Mouse (Mus musculus): ENCODE measurements at regions not wholly inside any gene's neighbourhood (a gene's known extent, or its start where the extent isn't known, plus 50 kb on each side); places are given as distances from the start of the nearest gene placed in this dataset.
"Not testable (repeated sequence)": the region's sequence is repeated elsewhere in the genome, so short reads cannot be mapped to it uniquely, and the experiment has no call there.

DNA sequence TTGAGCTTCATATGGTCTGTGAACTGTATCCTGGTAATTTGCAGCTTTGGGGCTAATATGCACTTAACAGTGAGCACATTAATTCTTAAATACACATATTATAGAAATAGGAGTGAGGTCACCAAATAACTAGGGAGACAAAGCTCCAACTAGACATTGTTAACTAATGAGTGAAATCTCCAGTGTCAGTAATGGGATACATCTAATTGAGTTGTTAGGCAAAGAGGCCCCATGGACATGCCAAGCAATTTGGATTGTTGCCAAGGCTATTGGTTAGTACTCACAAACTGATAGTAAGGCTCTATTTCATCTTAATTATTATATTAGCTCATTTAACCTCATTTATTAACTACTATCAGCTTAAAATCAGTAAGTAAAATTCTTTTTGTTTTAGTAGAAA lies 698.5 kb downstream of the Triml1 start:
- DNase-seq: no peak

DNA sequence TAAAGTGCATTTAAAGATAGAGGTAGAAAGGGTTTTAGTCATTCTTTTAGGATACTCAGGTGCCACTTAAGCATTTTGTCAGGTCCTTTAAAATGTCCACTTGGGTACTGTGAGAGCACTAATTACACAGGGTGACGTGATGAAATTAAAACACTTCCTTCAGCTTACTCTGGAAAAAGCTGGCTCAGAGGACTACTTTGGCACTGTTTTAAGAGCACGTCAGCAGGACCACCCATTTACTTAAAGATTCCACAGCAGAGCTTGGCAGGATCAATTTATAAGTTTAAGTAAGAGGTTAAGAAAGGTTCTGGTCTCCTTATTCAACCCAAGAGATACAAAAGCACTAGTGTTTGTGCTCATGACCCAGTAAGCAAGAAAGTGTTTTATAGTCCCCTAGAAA lies 738.7 kb downstream of the Triml1 start:
- no peak for DNase-seq

- DNase-seq: no peak
Measured at GRCm38 (mm10) chr8:42396886-42397285, 744.4 kb downstream of the Triml1 start.

- no peak for DNase-seq
Measured at GRCm38 (mm10) chr8:42388816-42389215, 752.5 kb downstream of the Triml1 start.

- no peak for DNase-seq
Measured at GRCm38 (mm10) chr8:42348073-42348603, 793.1 kb downstream of the Triml1 start.

DNA sequence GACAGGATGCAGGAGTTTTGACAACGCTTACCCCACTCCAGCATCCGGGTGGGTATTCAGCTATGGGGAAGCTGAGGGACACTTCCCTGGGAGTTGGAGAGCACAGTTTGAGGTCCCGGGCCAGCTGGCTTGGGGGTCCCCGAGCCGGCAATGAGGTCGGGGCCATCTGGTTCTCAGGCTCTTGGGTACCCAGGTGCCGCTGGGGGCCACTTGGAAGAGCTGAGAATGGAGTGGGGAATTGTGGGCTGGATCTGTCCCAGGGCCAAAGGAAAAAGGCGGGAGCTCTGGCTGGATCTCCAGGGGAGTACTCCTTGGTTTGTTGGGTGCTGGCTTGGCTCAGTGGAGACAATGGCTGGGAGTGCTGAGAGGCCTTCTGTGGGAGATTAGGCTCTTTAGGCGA lies 806.6 kb downstream of the Triml1 start:
- no peak for DNase-seq

DNA sequence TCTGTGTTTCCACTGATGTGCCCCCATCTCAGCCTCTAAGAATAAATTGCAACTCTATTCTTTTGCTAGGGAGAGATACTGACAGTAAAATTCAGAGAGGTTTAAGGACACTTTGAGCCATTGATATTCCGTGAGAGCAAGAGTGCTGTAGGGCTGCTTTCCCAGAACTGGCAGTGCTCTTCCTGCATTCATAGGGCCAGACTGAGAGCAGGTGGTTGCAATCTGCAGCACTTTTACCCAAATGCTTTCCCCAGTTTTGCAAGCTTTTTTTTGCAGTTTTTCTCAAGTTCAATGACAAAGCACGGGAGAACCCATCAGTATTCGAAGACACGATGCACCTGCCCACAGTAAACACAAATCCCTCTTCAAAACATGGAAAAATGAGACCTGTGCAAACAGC lies 816.6 kb downstream of the Triml1 start:
- DNase-seq: no peak

GRCm38 (mm10) chr8:42322862-42323261 lies 818.4 kb downstream of the Triml1 start:
- DNase-seq: no peak

DNA sequence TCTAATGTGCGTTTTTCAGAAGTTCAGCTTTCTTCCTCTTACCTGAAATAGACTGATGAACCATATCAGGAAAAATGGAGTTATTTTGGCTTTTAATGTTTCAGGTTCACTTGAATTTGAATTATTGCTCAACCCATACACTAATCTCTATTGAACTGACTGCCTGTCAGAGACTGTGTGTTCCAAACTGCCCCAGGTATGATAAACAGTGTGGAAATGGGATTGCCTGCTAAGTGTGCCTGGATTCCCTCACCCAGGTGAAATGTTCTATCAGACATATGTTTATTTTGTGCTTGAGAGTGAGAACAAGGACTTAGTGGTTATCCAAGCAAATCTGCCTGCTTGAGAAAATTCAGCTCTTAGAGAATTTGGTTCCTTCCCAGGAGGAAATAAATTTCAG lies 830.2 kb downstream of the Triml1 start:
- no peak for DNase-seq

- no peak for DNase-seq
Measured at GRCm38 (mm10) chr8:42291392-42291791, 849.9 kb downstream of the Triml1 start.

DNA sequence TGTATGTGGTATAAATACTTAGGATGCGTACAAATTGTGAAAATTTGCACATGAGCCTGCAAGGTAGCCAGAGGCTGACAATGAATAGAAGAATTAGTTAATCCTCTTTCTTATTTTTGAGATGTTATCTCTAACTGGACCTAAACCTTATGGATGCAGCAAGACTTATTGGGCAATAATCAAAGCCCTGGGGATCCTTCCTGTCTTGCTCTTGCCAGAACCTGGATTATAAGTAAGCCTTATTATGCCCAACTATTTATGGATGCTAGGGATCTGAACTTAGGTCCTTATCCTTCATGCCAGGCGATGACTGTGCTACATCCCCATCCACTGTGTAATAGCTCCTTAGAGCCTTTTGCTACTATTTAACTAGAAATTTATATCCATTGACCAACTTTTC lies 859.3 kb downstream of the Triml1 start:
- no peak for DNase-seq

DNA sequence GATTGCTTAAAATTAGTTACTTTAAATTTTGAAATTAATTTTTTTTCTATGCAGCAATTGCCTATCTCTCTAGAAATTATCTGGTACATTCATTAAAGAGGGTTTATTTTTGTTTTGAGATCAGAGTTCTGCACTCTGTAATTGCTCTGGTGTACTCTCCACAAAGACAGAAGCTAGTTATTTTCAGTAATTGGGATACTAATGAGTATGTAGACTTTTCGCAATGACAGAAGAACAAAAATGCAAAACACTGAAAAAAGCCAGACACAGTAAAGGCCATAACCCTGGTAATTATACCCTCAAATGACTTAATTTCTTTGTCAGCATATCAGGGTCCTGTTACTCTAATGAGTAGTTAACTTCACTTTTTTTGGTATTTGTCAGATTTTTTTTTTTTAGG lies 836.5 kb upstream of the Frg1 start:
- DNase-seq: no peak

DNA sequence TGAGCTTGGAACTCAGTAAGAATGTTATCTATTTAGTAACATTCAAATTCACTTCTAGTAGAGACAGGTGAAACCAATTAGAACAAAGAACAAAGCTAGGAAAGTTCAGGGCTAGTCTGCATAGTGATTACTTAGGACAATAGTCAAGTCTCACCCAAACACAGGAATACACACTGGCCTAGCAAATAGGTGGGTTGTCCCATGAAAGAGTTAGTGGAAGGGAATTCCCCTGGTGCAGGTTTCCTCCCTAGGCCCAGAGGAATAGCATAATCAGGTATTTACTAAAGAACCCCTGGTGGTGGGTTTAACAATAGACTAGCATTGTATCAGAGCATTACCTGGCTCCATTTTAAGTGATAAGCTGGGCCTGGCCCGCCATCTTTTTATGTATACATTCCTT lies 825.4 kb upstream of the Frg1 start:
- DNase-seq: not testable (repeated sequence)

DNA sequence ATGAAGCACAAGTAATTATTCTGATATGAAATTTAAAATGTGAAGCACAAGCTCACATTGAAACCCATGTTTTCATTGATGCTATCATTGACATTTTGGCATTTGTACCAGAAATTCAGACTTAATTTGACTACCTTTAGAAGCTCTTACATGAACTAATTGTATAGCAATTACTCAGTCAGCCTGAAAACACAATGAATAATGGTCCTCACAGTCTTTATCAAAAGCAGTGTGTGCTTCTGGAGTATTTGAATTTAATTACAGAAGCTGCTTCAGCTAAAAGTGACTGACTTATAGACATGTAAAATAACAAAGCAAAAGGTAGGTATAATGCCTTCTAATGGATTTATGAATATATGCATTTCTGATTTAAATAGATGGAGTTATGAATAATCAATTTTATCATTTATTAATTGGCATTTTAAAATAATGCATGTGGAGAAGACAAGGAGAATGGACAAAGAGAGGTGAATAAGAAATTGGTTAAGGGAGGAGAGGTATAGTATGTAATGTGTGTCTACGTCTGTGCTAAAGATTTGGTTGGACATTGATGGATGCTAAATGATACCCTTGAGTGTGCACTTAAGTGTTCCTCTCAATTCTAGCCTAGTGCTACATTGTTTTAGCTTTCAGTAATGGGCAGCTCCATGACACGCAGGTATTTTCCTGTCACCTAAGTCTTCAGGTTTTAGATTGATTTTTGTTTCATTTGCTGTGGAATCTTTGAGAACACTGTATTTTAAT lies 803.2 kb upstream of the Frg1 start:
- no peak for DNase-seq

GRCm38 (mm10) chr8:42210943-42211342 lies 794.1 kb upstream of the Frg1 start:
- DNase-seq: no peak

DNA sequence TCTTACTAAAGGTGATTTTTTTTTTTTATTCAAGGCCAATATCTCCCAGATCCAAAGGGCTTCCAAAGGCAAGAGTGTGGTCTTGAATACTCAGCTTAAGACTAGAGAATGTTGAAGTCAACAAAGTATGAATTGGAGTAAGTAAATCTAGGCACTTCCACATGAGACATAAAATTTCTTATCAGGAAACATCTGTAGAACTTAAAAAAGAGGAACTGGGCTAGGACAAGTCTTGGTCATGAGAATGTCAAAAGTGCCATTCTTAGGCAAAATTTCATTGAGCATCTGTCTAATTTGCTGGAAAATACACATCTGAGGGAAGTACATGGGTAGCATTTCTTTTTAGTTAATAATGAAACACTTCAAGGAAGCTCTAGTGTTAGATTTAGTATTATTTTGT lies 793.1 kb upstream of the Frg1 start:
- DNase-seq: no peak

DNA sequence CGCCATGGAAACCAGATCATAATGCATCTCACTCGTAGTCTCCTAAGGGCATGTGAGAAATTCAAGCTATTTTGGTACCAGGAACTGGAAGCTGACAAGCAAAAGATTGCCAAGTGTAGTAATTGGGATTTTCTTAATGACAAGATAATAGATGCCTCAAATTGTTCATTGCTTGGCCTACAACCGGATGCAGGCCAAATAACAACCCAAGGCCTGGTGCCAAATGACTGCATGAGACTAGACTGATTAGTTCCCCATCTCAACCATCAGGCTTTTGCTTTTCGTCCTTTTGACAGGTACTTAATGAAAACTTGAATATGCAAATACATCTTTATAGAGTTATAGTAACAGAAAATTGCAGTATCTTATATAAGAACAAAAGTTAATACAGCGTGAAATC lies 780.4 kb upstream of the Frg1 start:
- no peak for DNase-seq

- no peak for DNase-seq
Measured at GRCm38 (mm10) chr8:42193902-42194550, 777.2 kb upstream of the Frg1 start.

DNA sequence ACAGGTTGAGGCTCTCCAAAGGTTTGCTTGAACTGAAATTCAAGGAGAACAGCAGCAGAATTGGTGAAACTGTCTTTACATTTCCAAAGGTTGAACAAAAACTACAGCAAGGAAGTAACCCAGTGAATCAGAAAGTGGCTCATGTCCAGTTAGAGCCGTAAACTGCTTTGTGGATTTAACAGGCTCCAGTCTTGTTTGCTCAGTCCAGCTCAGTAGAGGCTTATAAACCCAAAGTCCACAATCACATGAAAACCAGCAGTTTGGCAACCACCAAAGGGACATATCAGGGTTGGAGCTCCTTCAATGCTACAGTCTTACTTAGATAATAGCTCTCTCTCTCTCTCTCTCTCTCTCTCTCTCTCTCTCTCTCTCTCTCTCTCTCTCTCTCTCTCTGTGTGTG lies 770.2 kb upstream of the Frg1 start:
- DNase-seq: no peak

DNA sequence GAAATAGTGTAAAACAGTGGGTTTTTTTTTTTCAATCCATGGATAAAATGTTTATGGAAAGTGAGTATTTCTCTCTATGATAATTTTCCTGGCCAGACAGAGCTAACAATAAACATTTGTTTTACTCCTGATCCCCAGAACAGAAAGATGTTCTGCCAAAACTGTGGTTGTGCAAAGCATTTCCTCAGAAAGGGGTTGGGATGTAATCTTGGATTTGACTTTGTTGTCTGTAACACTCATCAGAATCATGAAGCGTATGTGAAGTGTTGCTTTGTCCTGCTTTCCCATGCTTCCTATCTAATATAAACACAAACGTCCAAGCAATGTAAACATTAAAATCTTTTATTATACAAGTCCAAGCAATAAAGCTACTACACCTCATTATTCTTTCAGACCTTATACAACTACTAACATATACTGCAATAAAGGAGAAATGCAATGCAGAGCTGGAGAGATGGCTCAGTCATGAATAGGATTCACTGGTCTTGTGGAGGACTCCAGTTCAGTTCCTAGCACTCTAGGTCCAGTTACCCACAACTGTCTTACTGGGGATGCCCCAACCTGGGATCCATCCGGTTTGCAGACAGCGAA lies 766.5 kb upstream of the Frg1 start:
- DNase-seq: no peak

DNA sequence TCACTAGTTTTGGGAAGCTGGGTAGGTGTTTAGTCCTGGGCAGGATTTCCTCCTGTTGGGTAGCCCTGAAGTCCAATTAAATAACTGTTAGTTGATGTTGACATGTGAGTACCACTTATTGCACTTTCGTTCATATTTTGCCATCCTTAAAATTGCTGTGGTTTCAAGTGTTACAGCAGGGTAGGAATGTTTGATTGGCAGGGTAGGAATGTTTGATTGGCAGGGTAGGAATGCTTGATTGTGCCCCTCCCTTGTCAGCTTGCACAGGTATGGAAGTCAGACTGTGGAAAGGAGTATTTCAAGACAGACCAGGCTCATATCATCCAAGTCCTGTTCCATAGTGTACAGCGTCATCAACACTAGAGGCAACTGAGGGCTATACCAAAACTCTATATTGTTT lies 745.6 kb upstream of the Frg1 start:
- no peak for DNase-seq

DNA sequence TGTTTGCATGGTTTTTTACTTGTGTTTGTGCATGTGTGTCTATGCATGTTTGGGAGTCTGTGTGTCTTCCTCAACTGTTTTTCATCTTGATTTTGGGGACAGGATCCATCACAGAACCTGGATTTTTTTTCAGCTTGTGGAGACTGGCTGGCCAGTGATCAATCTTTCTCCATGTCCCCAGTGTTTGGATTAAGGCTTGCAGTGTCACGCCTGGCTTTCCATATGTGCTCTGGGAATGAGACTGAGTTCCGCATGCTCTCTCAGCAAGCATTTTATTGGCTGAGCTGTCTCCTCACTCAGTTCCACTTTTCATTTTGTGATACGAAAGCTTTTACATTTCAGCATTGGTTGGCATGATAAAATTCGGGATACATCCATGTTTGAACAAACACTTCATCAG lies 740.1 kb upstream of the Frg1 start:
- DNase-seq: no peak

DNA sequence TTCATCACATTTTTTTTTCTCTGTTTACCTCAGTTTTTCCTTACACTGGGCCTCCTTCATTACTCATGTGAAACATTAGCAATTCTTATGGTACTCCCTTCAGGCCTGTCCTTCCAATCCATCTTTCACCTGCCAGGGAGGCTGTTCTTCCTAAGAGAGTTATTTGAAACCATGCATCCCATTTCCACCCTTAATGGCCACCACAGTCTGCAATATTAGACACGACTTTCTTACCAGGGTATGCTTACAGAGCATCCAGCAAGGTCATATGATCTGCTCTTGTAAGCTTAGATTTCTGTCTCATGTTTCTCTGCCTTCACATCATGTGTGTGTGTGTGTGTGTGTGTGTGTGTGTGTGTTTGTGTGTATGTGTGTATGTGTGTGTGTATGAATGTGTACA lies 739.7 kb upstream of the Frg1 start:
- no peak for DNase-seq

DNA sequence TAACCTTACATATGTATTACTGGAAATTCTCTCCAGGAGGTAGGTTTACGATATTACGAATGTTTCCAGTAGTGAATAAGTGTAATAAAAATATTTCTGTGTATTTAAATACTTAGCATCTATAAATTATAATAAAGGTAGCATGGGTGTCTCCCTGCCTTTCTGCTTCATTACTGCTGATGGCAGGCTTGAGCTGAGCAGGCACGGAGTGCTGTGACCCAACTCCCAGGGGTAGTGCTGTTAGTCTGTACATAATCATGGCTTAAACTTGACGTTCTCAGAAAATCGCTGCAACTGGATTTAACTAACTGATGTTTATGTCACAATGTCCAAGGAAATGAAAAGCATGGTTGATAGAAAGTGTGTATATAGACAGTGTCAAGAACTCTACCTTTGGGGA lies 727.8 kb upstream of the Frg1 start:
- DNase-seq: no peak
